Mouse (Mus musculus) liver, embryonic 11.5 days (tissue): ENCODE measurements around the gene Rasgrf2. TPM values are rescaled to one million over a fixed set of nuclear protein-coding genes. Genes with fewer than 3 reads are reported as not detected.

Experiments used
- ATAC-seq: fragments of 200-750 bp; cut with Nextera tagmentation; replicated peaks from 2 replicates; pipeline ENCODE4 v1.8.0; 2017; ENCODE audit warnings: moderate number of reproducible peaks, mild to moderate bottlenecking, moderate TSS enrichment, moderate library complexity; ENCODE audit not compliant: low FRiP score
- DNase-seq: peaks from one replicate; pipeline ENCODE4 v3.0.0-alpha.2; 2017; ENCODE audit warnings: low spot score
- H3K27ac ChIP-seq: fragments of 300-500 bp; sonication (generic); 2 replicates; pipeline ENCODE4 v1.5.1; 2014; ENCODE audit warnings: mild to moderate bottlenecking, low read depth, low read length, control low read depth
- H3K27me3 ChIP-seq: fragments of 300-500 bp; sonication (generic); replicated peaks from 2 replicates; pipeline ENCODE4 v1.6.1; 2014; ENCODE audit warnings: low read length, mixed read lengths; ENCODE audit not compliant: control insufficient read depth, insufficient read depth
- H3K36me3 ChIP-seq: fragments of 300-500 bp; sonication (generic); 2 replicates; pipeline ENCODE4 v1.6.1; 2014; ENCODE audit warnings: mild to moderate bottlenecking, low read length, moderate library complexity, mixed read lengths; ENCODE audit not compliant: control insufficient read depth, insufficient read depth
- H3K4me1 ChIP-seq: fragments of 300-500 bp; sonication (generic); replicated peaks from 2 replicates; pipeline ENCODE4 v1.6.1; 2014; ENCODE audit warnings: low read length, mixed read lengths; ENCODE audit not compliant: control insufficient read depth, insufficient read depth
- H3K4me2 ChIP-seq: fragments of 300-500 bp; sonication (generic); 2 replicates; pipeline ENCODE4 v1.6.1; 2014; ENCODE audit warnings: mild to moderate bottlenecking, control low read depth, moderate library complexity
- H3K4me3 ChIP-seq: fragments of 300-500 bp; sonication (generic); 2 replicates; pipeline ENCODE4 v1.5.1; 2014; ENCODE audit warnings: low read depth, low read length, control low read depth
- H3K9ac ChIP-seq: fragments of 300-500 bp; sonication (generic); 2 replicates; pipeline ENCODE4 v1.6.1; 2014; ENCODE audit warnings: low read depth, low read length, control low read depth
- H3K9me3 ChIP-seq: fragments of 300-500 bp; sonication (generic); 2 replicates; pipeline ENCODE4 v1.6.1; 2016; ENCODE audit warnings: low read length, inconsistent platforms, mixed read lengths; ENCODE audit not compliant: control insufficient read depth
- WGBS: fragments of 180-500 bp; shearing (Covaris S2); extraction: QIAGEN DNeasy Blood & Tissue Kit; methylation state at CpG from one replicate; pipeline ENCODE4 v1.1.7; 2014; 5-methylcytosine and 5-hydroxymethylcytosine counted together
- polyA plus RNA-seq: library from polyadenylated mRNA; unstranded; fragments of >200 nt; fragmentation: Nextera tagmentation; extraction: Ambion mirVana; gene quantifications from 2 replicates; pipeline ENCODE4 v1.2.1, GENCODE M21; 2014

Rasgrf2 gene
- polyA plus RNA-seq, 1 experiment from 2014 or later, result 0.48 TPM

GRCm38 (mm10) chr13:91875581-91875980 lies 255.9 kb downstream of the Rasgrf2 start:
- H3K27me3 ChIP-seq, result no peaks in the 10 kb centered on the region
- no peak overlapping the region for H3K4me3 ChIP-seq
- no peak overlapping the region for H3K9ac ChIP-seq
- H3K4me2 ChIP-seq, result no peak overlapping the region
- no peaks in the 10 kb centered on the region for H3K36me3 ChIP-seq
- ATAC-seq, result no peak
- no peak for DNase-seq
- H3K9me3 ChIP-seq, result no peaks in the 10 kb centered on the region
- no peak overlapping the region for H3K27ac ChIP-seq
- 45% methylated on average over 2 of the region's 2 CpGs for WGBS
- H3K4me1 ChIP-seq, result no peaks in the 10 kb centered on the region

GRCm38 (mm10) chr13:91874565-91874964 lies 256.9 kb downstream of the Rasgrf2 start:
- Histone ChIP-seq H3K9ac (no peak overlapping the region), H3K4me2 (no peak overlapping the region), H3K4me1 (no peaks in the 10 kb centered on the region), H3K9me3 (no peaks in the 10 kb centered on the region), H3K4me3 (no peak overlapping the region), H3K36me3 (no peaks in the 10 kb centered on the region), H3K27me3 (no peaks in the 10 kb centered on the region), H3K27ac (no peak overlapping the region)
- ATAC-seq, result no peak
- DNase-seq, result no peak
- WGBS, result 78% methylated on average over 7 of the region's 7 CpGs

GRCm38 (mm10) chr13:91873734-91874329 lies 257.6 kb downstream of the Rasgrf2 start:
- WGBS, result 69% methylated on average over 7 of the region's 7 CpGs
- no peaks in the 10 kb centered on the region for H3K4me1 ChIP-seq
- no peaks in the 10 kb centered on the region for H3K27me3 ChIP-seq
- no peak for DNase-seq
- no peak for ATAC-seq
- no peak overlapping the region for H3K9ac ChIP-seq
- no peak overlapping the region for H3K4me2 ChIP-seq
- H3K27ac ChIP-seq, result no peak overlapping the region
- H3K9me3 ChIP-seq, result no peaks in the 10 kb centered on the region
- no peak overlapping the region for H3K4me3 ChIP-seq
- H3K36me3 ChIP-seq, result no peaks in the 10 kb centered on the region

GRCm38 (mm10) chr13:91868577-91868976 lies 262.9 kb downstream of the Rasgrf2 start:
- no peaks in the 10 kb centered on the region for H3K36me3 ChIP-seq
- H3K27me3 ChIP-seq, result no peaks in the 10 kb centered on the region
- no peaks in the 10 kb centered on the region for H3K9me3 ChIP-seq
- no peak overlapping the region for H3K4me2 ChIP-seq
- no peak overlapping the region for H3K27ac ChIP-seq
- no peaks in the 10 kb centered on the region for H3K4me1 ChIP-seq
- DNase-seq (no peak), ATAC-seq (no peak)
- 83% methylated on average over 1 of the region's 1 CpGs for WGBS
- H3K9ac ChIP-seq, result no peak overlapping the region
- H3K4me3 ChIP-seq, result no peak overlapping the region

GRCm38 (mm10) chr13:91858835-91859234 lies 272.6 kb downstream of the Rasgrf2 start:
- Histone ChIP-seq H3K27me3 (no peaks in the 10 kb centered on the region), H3K4me2 (no peak overlapping the region), H3K9ac (no peak overlapping the region), H3K4me1 (no peaks in the 10 kb centered on the region), H3K9me3 (no peaks in the 10 kb centered on the region), H3K27ac (no peak overlapping the region), H3K36me3 (no peaks in the 10 kb centered on the region), H3K4me3 (no peak overlapping the region)
- WGBS, result 76% methylated on average over 7 of the region's 7 CpGs
- no peak for DNase-seq
- no peak for ATAC-seq

- Histone ChIP-seq H3K4me1 (no peaks in the 10 kb centered on the region), H3K27ac (no peak overlapping the region), H3K27me3 (no peaks in the 10 kb centered on the region), H3K9ac (no peak overlapping the region), H3K4me3 (no peak overlapping the region), H3K4me2 (no peak overlapping the region), H3K9me3 (no peaks in the 10 kb centered on the region), H3K36me3 (no peaks in the 10 kb centered on the region)
- DNase-seq, result no peak
- no peak for ATAC-seq
- 66% methylated on average over 8 of the region's 8 CpGs for WGBS
Observed at GRCm38 (mm10) chr13:91857427-91857826, 274.0 kb downstream of the Rasgrf2 start.

GRCm38 (mm10) chr13:91854412-91854811 lies 277.0 kb downstream of the Rasgrf2 start:
- Histone ChIP-seq H3K4me1 (no peaks in the 10 kb centered on the region), H3K27ac (no peak overlapping the region), H3K4me3 (no peak overlapping the region), H3K27me3 (no peaks in the 10 kb centered on the region), H3K4me2 (no peak overlapping the region), H3K36me3 (no peaks in the 10 kb centered on the region), H3K9me3 (no peaks in the 10 kb centered on the region), H3K9ac (no peak overlapping the region)
- DNase-seq, result no peak
- WGBS, result 74% methylated on average over 3 of the region's 3 CpGs
- no peak for ATAC-seq

Other genes starting within 250 kb of the Rasgrf2 start
- gene Gm20379, start 174.3 kb upstream of the Rasgrf2 start, polyA plus RNA-seq, result 0.90 and 1.1 TPM in 2 replicates
- gene Dhfr, start 223.1 kb upstream of the Rasgrf2 start, polyA plus RNA-seq, result 30.1 and 31.3 TPM in 2 replicates
- 31.7 and 32.8 TPM in 2 replicates for gene Msh3, start 223.3 kb upstream of the Rasgrf2 start, polyA plus RNA-seq